Mouse (Mus musculus) frontal cortex, adult 2 months (tissue): Measurements from ENCODE around the gene Wdr46. TPM values are rescaled to one million over a fixed set of nuclear protein-coding genes. Genes with fewer than 3 reads are reported as not detected.
"Not testable (repeated sequence)": the region's sequence is repeated elsewhere in the genome, so short reads cannot be mapped to it uniquely, and the experiment has no call there.

ENCODE experiments used
- DNase-seq, 2 experiments: peaks; one replicate each; pipeline ENCODE4 v3.0.0; 2022; ENCODE audit warnings: low spot score in 1 of 2; ENCODE audit errors: extremely low spot score in 1 of 2
- polyA plus RNA-seq: library from polyadenylated mRNA; depleted of rRNA; stranded (reverse); fragments of >200 nt; gene quantifications from 2 replicates; pipeline ENCODE4 v1.2.3, GENCODE M21; 2012; rRNA removed

Wdr46 gene
- polyA plus RNA-seq, 1 experiment, result 13.3 TPM

DNA sequence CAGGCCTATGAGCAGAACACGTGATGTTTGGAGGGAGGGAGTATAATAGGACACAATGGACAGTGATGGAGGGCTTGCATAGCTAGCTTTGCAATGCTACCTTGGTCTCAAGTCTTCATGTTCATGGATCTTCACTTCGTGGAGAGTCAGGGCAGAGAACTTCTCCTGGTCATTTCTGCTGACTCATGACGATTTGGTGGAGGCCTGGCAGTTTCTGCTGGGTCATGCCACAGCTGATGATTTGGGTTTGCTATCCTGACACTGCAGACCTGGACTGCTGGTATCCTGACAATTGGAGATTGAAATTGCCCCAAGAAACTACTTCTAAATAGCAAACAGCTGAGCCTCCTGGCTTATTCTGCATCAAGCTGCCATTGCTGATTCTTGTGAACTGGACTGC, 33.1 kb downstream of the Wdr46 start:
- no peak for DNase-seq

GRCm38 (mm10) chr17:33977861-33978557, 37.5 kb downstream of the Wdr46 start:
- DNase-seq, result no peak

GRCm38 (mm10) chr17:33978631-33979031, 38.2 kb downstream of the Wdr46 start:
- DNase-seq, result no peak

DNA sequence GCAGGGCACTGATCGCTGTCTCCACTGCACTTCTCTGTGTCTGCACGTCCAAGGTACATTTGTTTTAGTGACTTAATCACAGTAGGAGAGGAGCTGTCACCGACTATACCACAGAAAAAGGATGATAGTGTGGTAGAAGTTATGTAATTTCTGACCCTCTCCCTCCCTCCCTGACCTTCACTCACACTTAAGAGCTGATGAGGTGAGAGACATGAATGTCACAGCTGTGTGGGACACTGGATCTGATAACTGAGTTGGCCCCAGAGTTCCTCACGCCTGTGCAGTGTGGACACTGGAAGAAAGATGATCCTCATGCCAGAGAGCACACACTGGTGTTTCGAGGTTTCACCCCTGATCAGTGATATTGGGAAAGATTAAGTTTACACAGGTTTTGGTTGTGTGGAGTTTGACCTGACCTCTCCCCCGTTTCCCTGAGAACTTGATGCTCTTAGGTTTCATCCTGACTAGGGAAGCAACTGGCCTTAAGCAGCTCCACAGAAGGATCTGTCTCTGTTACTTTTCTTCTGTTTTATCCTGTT, 39.1 kb downstream of the Wdr46 start:
- DNase-seq, result no peak

DNA sequence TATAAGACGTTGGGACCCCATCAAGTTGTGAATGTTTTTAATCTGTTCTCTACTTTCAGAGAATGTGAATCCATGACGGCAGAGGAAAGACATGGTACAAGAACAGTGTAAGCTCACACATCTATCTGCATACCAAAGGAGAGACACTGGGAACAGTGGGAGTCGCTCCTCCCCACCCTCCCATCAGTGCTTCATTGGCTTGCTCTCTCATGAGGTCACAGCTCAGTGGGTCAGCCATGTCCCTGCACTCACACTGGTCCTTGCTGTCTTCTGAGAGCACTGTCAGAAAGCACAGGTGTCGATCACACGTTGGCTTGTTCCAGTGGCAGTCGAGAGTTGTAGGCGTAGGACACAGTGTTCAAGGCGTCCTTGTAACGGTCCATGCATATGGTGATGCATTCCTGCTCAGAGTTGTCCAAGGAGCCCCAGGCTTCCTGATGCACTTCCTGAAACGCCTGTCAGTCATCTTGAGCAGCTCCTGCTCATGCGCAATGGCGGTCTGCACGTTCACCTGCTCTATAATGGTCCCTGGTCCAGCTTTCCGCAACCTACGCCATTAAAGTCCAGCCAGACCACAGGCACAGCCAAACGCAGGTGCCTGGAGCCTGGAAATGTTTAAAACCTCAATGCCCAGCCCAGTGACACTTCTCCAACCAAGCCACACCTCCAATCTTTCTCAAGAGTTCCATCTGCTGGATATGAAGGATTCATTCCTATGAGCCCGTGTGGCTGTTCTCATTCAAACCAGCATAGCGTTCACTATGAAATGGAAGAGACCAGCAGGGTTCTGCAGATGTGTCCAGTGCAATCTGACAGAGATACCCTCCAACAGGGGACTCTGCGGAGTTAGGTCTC, 39.9 kb downstream of the Wdr46 start:
- no peak for DNase-seq

GRCm38 (mm10) chr17:33981192-33981909, 40.9 kb downstream of the Wdr46 start:
- DNase-seq, result peak; percentile 91

- peak in 1 of 2 experiments; percentile 68 for DNase-seq
Measured at GRCm38 (mm10) chr17:33982136-33982535, 41.7 kb downstream of the Wdr46 start.

- peak in 1 of 2 experiments; percentile 73 for DNase-seq
Measured at GRCm38 (mm10) chr17:33991788-33992664, 51.6 kb downstream of the Wdr46 start.

DNA sequence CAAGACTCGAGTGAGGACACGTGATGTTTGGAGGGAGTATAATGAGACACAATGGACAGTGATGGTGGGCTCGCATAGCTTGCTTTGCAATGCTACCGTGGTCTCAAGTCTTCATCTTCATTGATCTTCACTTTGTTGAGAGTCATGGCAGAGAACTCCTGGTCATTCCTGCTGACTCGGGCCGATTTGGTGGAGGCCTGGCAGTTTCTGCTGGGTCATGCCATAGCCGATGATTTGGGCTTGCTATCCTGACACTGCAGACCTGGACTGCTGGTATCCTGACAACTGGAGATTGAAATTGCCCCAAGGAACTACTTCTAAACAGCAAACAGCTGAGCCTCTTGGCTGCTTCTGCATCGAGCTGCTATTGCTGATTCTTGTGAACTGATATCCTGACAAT, 54.5 kb downstream of the Wdr46 start:
- DNase-seq, result no peak

- no peak for DNase-seq
Measured at GRCm38 (mm10) chr17:33995651-33996050, 55.2 kb downstream of the Wdr46 start.

- DNase-seq, result not testable (repeated sequence)
Measured at GRCm38 (mm10) chr17:33997025-33997424, 56.6 kb downstream of the Wdr46 start.

DNA sequence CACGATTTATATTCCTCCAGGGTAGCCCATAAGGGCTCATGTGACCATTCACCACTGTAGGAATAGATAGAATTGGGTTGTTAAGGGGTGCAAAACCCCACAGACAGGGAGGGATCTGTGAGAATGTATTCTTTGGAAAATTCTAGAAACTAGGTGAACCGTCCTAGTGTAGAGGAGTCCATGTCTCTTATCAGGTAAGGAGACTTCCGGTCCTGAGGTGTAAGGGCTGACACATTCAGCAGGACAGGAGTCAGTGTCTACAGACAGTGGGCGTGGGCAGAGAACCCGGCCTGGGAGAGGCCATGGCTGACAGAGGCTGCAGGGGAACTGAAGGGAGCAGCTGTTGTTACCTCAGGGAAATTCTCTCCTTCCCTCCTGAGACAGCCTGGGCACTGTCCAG, 58.2 kb downstream of the Wdr46 start:
- not testable (repeated sequence) for DNase-seq

Other genes starting within 250 kb of the Wdr46 start
- 104 and 117 TPM in 2 replicates for gene March2, start 222.0 kb upstream of the Wdr46 start, polyA plus RNA-seq
- gene Rab11b, start 180.1 kb upstream of the Wdr46 start, polyA plus RNA-seq, result 461 and 466 TPM in 2 replicates
- 4.2 and 4.4 TPM in 2 replicates for gene Angptl4, start 158.8 kb upstream of the Wdr46 start, polyA plus RNA-seq
- 171 and 180 TPM in 2 replicates for gene Kank3, start 130.1 kb upstream of the Wdr46 start, polyA plus RNA-seq
- 683 and 811 TPM in 2 replicates for gene Rps28, start 116.1 kb upstream of the Wdr46 start, polyA plus RNA-seq
- 316 and 318 TPM in 2 replicates for gene Ndufa7, start 116.1 kb upstream of the Wdr46 start, polyA plus RNA-seq
- 30.1 and 31.8 TPM in 2 replicates for gene Cd320, start 97.6 kb upstream of the Wdr46 start, polyA plus RNA-seq
- not detected in 2 replicates for gene Gm7029, start 66.8 kb upstream of the Wdr46 start, polyA plus RNA-seq
- 2.5 and 2.6 TPM in 2 replicates for gene Kifc1, start 50.0 kb upstream of the Wdr46 start, polyA plus RNA-seq
- gene Platr17, start 35.5 kb upstream of the Wdr46 start, polyA plus RNA-seq, result 1.3 and 1.5 TPM in 2 replicates
- gene Daxx, start 31.2 kb upstream of the Wdr46 start, polyA plus RNA-seq, result 26.4 and 27.2 TPM in 2 replicates
- 25.4 and 28.5 TPM in 2 replicates for gene Tapbp, start 24.8 kb upstream of the Wdr46 start, polyA plus RNA-seq
- 29.9 and 33.4 TPM in 2 replicates for gene Zbtb22, start 24.8 kb upstream of the Wdr46 start, polyA plus RNA-seq
- gene Rgl2, start 11.1 kb upstream of the Wdr46 start, polyA plus RNA-seq, result 154 and 161 TPM in 2 replicates
- gene Pfdn6, start 317 bp upstream of the Wdr46 start, polyA plus RNA-seq, result 101 and 130 TPM in 2 replicates
- 6.9 and 7.5 TPM in 2 replicates for gene B3galt4, start 10.8 kb downstream of the Wdr46 start, polyA plus RNA-seq
- gene Vps52, start 15.2 kb downstream of the Wdr46 start, polyA plus RNA-seq, result 69.5 and 70.5 TPM in 2 replicates
- gene Rps18, start 15.3 kb downstream of the Wdr46 start, polyA plus RNA-seq, result 488 and 518 TPM in 2 replicates
- 75.5 and 94.5 TPM in 2 replicates for gene H2-K1, start 59.7 kb downstream of the Wdr46 start, polyA plus RNA-seq
- 80.9 and 89.6 TPM in 2 replicates for gene Ring1, start 84.0 kb downstream of the Wdr46 start, polyA plus RNA-seq
- gene H2-Ke6, start 87.4 kb downstream of the Wdr46 start, polyA plus RNA-seq, result 84.6 and 87.2 TPM in 2 replicates
- 101 and 102 TPM in 2 replicates for gene Slc39a7, start 91.0 kb downstream of the Wdr46 start, polyA plus RNA-seq
- 69.5 and 79.4 TPM in 2 replicates for gene Rxrb, start 91.2 kb downstream of the Wdr46 start, polyA plus RNA-seq
- 10.0 and 10.7 TPM in 2 replicates for gene Col11a2, start 98.8 kb downstream of the Wdr46 start, polyA plus RNA-seq
- gene H2-Oa, start 151.7 kb downstream of the Wdr46 start, polyA plus RNA-seq, result 1.1 and 1.2 TPM in 2 replicates
- gene H2-DMa, start 178.9 kb downstream of the Wdr46 start, polyA plus RNA-seq, result 26.3 and 26.8 TPM in 2 replicates
- 167 and 194 TPM in 2 replicates for gene Brd2, start 182.0 kb downstream of the Wdr46 start, polyA plus RNA-seq
- 0.99 and 1.1 TPM in 2 replicates for gene H2-DMb2, start 202.6 kb downstream of the Wdr46 start, polyA plus RNA-seq
- 3.1 and 3.5 TPM in 2 replicates for gene H2-DMb1, start 212.4 kb downstream of the Wdr46 start, polyA plus RNA-seq
- gene Tap1, start 246.9 kb downstream of the Wdr46 start, polyA plus RNA-seq, result 4.0 and 4.1 TPM in 2 replicates
- 4.5 and 4.7 TPM in 2 replicates for gene Psmb9, start 247.1 kb downstream of the Wdr46 start, polyA plus RNA-seq